Mouse (Mus musculus): ENCODE results near the gene Adamts14.

Adamts14 gene

DNA sequence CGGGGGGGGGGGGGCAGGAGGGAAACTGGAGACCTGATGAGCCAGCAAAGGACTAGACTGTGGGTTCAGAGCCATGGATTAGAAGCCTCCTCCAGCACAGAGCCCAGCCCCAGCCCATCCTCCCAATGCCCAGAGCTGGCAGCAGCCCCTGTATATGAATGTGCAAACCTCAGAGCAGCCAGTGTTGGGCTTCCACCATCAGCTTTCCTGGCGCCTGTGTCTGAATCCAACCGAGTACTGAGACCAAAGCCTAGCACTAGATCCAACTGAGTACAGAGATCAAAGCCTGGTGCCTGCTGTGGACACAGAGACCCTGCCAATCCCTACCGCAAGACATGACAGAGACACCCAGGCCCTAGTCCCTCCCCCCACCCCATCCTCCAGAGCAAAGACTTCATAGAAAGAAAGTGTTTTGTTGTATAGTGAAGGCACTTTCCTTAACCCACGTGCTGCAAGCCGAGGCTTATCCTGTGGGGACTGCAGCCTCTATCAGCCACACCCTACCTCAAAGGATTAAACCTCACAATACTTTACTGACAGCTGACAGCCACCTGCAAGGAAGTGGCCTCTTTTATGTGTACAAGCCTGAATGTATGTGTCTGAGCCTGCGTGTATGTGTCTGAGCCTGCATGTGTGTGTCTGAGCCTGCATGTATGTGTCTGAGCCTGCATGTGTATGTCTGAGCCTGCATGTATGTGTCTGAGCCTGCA lies 40.2 kb downstream of the Adamts14 start:
- DNase-seq (ENCODE audit: low spot score in 2 of 2), result no peak

DNA sequence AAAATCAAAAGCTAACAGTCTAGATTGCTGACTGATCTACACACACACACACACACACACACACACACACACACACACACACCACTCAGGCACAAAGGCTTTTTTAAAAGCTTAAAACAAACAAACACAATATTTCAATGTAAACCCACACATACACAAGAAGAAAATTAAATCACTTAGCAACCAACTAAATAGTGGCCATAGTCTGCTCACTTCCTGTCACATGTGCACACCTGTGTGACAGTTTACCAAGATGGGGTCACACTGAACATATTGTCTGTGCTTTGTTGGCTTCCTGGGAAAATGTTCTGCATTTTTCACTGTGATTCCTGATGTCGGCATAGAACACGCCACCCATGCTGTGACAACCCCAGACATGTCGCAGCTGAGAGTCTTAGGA lies 41.5 kb downstream of the Adamts14 start:
- no peak for DNase-seq (ENCODE audit: low spot score in 2 of 2)

DNA sequence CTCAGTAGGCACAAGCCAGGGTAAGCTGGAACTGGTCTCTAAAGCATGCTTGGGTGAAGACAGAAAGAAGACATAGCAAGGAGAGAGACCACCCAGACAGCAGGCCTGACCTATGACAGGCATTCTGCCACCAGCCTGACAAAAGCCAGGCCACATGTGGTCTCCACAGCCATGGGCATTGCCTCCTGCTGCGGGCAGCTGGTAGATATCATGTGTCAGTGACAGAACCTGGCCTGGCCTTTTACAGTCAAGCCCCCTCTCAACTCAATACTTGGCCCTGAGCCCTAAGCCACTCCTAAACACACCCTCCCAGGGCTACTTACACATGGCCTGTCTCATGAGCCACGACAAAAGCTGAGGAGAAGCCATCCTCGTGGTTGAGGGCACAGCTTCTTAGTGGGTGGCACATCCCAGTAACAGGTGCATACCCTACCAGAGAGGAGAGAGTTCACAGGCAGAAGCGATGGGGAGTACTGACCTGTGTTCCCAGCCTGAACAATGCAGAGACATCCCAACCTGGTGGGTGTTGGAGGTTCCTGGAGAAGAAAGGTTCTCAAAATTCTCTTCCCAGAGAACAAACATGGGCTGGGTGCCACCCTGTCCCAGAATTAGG lies 46.3 kb downstream of the Adamts14 start:
- no peak for DNase-seq (ENCODE audit: low spot score in 2 of 2)

DNA sequence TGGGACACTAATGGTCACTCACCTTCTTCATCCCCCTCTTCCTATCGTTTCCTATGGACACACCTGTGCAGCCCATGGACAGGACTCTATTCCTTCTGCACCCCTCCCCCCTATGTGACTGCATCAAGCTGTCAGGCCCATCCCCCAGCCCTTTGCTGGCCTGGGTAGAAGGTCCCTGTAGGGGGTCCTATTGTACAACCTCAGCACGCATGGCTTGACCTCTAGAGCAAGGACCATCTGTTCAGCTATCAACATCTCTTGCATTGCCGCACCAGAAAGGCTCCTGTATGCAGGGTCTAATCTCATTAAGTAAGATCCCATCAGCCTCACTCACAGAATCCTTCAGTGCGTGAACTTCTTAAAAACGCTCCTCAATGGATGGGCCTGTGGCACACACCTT lies 47.5 kb downstream of the Adamts14 start:
- DNase-seq (ENCODE audit: low spot score in 2 of 2), result no peak

DNA sequence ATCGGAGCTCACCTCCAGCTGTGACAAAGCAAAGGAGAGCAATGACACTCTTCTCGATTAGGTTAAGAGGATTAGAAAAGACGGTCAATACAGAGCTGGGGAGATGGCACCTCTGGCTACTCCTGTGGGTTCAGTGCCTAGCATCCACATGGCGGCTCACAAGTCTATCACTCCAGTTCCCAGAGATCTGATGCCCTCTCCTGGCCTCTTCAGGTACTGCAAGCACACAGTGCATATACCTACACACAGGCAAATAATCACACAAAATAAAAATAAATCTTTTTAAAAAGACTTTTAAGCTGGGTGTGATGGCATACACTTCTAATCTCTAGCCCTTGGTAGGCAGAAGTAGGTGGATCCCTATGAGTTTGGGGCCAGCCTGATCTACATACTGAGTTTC lies 53.9 kb downstream of the Adamts14 start:
- DNase-seq (ENCODE audit: low spot score in 2 of 2), result no peak

DNA sequence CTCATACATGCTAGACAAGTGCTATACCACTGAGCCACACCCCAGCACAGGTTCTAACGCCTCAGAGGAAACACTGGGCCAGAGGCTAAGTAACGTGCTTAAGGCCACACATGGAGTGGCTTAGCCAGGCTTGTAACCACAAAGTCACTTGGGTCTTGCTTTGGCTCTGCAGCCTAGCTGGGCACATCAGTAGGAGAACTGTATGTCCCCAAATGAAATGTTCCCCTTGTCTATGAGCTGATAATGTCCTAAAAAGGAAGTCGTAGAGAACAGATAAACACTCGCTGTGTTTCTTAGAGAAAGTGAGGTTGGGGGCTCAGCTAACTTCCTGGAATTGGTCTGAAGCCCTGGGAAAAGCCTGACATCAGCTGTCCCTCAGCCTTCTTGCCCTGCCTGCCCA lies 57.1 kb downstream of the Adamts14 start:
- DNase-seq (ENCODE audit: low spot score in 2 of 2), result no peak

DNA sequence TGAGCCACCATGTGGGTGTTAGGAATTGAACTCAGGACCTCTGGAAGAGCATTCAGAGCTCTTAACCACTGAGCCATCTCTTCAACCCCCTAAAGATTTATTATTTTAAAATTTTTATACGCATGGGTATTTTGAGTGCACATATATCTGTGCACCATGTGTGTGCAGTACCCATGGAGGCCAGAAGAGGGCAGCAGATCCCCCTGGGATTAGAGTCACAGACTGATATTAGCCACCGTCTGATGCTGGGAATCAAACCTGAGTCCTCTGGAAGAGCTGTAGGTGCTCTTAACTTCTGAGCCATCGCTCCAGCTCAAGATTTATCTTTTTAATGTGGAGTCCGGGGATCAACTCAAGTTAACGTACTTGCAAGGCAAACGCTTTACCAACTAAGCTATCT lies 57.6 kb downstream of the Adamts14 start:
- DNase-seq (ENCODE audit: low spot score in 2 of 2), result no peak

DNA sequence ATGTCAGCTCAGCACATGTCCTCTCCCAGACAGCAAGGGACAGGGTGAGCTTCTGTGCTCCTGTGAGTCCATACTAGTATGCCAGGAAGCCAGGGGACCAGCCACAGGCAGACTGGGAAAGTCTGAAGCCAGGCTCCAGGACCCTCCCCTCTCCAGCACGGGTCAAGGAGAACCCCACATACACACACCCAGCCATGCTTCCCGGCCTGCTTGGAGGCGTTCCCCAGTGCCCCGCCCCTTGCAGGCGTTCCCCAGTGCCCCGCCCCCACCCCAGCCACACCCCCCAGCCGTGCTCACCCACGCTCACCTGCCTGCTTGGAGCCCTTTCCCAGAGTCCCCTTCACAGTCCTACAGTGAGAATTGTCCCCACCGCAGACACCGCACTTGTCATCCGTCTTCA lies 60.4 kb downstream of the Adamts14 start:
- DNase-seq (ENCODE audit: low spot score in 2 of 2), result no peak

DNA sequence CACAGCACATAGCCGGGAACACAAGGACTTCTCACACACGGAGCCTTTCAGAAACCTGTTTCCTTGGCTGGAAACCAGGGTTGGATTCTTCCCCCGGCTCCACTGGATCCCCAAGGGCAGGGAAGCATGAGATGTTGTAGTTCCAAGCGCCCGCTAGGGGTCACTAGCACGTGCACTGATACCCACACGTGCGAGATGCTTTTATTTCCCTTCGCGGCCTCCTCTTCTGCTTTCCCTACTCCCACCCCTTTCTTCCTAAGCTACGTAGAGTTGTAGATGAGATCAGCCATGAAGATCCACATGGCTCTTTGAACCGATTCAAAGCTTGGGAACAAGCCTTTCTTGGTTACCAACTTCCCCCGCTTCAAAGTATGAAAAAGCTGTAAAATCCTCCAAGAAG lies 61.5 kb downstream of the Adamts14 start:
- DNase-seq (ENCODE audit: low spot score in 2 of 2), result peak in 1 of 2 experiments; percentile 44

DNA sequence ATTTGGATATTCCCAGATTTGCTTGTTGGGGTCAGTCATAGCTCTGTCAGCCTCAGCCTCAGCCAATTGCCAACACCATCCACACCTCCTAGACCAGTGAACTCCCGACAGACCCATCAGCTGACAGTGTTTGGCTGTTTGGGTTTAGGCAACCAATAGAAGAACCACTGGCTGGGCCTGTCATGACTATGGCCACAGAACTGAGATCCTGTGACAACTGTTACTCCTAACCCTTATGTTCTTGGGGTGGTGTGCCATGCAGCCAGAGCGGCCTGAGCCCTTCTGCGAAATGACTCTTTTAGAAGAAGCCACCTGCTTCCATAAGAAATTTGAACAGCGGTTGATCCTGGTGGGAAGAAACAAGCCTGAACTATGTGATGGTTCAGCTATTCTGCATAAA lies 62.1 kb downstream of the Adamts14 start:
- no peak for DNase-seq (ENCODE audit: low spot score in 2 of 2)

DNA sequence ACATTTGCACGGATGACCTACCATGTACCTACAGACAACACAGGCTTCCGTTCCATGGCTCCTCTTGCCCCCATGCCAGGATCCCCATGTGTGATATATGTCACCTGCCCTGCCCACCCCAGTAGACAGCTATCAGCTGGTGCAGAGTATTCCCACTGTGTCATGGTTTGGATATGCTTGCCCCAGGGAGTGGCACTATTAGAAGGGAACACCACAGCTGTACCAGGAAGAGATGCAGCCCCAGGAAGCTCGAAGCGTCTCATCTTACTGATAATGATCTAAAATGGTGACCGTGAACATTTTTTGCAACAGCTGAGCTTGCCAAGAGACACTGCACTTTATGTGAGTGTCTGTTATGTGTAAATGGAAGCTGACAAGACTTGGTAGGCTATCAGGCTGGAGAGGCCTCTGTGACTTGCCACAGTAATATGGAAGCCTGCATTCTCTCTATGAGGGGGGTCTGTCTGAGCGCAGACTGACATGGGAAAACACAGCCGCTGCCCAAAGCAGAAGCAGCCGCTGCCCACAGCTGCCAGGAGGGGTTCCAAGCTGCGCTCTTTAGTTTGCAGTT lies 65.0 kb downstream of the Adamts14 start:
- DNase-seq (ENCODE audit: low spot score in 2 of 2), result no peak

DNA sequence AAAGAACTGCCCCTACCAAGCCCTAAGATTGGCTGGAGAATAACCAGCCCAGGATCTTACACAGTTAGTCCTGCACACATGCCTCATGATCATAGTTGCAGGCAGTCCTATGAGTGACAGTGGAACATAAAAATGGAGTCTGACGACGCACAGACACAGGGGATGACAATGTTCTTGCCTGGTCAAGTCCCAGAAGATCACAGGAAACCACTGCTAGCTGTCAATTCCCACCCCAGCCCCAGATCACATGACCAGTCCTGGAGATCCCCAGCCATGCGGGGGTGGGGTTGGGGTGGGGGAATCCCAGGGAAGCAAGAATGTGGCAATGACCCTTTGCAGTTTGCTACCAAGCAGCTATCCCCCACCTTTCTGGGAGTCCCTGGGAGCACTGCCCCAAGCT lies 69.3 kb downstream of the Adamts14 start:
- DNase-seq (ENCODE audit: low spot score in 2 of 2), result no peak

DNA sequence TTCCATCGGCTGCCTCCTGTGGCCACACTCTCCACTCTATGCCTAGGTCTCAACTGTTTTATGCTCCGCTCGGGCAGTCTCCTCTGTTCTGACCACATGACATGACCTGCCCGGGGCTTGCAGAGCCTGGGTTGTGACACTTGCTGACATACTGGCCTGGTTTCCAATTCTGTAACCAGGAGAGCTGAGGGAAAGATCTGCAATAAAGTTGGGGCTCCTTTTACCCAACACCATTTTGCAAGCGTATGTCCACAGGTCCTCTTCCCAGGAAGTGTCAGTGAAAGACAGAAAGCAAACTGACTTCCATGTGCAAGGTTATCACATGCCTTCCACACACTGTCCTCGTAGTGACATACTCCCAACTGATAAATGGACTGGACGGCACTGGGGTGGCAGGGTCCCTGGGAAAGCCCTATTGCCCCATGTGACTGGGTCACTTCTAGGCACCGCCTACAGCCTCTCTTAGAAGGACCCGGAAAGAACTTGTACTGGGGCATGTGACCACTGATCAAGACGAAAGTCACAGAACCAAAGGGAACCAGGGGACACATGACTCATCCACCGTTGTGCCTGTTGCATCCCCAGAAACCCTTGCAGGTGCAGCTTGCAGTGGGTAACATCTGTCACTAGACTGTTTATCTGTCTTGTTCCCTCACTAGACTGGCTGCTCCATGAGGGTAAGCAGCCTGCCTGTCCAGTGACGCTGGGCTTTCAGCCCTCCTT lies 71.5 kb downstream of the Adamts14 start:
- no peak for DNase-seq (ENCODE audit: low spot score in 2 of 2)

DNA sequence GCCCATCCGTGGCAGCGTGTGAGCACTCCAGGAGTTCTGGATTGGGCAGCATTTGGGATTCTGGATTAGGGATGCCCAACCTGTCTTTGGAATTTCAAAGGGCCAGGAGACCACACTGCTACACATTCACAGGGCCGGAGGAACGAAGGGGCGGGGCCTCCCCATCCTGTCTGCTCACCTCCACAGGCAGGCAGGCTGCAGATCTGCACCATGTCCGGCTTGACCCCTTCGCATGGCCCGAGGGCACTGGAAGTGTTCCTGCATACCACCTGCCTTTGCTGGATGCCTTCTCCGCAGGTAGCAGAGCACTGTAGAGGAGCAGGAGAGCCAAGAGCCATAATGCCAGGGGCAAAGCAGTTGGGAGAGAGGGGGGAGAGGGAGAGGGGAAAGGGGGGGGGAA lies 72.2 kb downstream of the Adamts14 start:
- DNase-seq (ENCODE audit: low spot score in 2 of 2), result no peak

DNA sequence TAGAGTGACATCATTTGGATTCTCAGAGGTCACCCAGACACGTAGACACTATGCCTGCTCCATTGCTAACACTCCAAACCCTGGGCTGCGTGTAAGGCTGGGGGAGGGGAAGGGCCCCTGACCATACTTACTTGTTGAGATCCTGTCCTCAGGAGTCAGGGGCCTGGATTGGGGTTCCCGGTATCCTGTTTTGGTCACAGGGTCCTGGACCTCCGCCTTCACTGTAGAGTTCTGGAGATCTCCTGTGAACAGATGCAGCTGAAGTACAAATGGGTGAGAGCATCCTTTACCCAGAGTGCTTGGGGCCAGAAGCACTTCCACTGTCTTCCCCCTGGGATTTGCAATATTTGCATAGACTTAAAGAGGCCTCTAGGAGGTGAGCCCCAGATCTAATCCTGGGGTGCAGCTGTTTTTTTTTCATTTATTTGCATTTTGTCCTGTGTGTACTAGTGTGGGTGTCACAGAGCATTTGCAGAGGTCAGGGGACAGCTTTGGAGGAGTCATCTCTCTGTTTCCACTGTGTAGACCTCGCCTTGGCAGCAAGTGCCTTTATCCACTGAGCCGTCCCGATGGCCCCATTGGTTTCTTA lies 72.9 kb downstream of the Adamts14 start:
- no peak for DNase-seq (ENCODE audit: low spot score in 2 of 2)

DNA sequence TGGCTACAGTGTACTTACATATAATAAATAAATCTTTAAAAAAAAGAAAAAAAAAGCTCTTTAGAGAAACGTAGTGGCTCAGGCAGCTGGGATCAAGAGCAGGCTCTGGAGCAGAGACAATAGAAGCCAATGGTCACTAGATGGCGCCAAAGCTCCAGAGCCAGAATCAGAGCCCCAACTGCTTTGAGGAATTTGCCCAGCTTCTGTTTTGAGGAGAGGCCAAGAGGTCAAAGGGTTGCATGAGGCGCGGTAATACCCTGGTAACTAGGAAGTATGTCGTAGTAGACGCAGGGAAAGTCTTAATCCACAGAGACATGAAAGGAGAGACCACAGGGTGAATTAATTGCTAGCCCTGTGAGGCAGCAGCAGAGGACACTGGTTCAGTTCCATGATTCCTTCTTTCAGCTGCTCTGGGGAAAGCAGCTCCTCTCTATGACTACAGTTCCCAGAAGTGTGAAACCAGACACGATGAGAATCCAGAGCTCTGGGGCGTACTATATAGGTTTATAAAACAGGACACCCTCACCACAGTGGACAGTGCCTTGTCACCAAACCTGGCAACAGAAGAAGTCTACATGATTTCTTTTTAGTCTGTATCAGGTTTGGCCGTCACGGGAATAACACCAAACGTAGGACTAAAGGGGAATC lies 73.5 kb downstream of the Adamts14 start:
- DNase-seq (ENCODE audit: low spot score in 2 of 2), result peak in 1 of 2 experiments; percentile 72

DNA sequence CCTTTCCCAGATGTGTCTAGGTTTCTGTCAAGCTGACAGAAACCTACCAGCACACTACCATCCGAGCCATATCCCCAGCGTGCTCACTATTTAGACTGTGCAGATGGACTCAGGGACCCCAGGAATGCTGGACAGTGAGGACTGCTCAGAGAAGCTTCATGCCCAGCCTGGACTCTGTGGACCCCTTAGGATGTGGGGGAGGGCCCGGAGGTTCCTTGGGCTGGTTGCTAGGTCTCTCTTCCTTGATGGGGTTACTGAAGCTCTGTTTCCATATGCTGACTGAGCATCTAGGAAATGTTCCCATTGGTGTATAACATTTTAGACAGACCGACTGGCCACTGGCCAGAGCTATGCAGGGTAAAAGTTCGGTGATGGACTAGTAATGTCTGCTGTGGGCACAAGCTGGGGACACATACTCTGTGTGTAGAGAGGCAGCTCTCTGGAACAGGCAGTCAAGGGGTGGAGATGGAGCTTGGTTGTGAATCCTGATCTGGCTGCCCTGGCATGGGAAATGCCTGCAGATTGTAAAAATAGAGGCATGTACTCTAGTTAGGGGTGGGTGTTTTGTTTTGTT lies 77.4 kb downstream of the Adamts14 start:
- DNase-seq (ENCODE audit: low spot score in 2 of 2), result no peak

DNA sequence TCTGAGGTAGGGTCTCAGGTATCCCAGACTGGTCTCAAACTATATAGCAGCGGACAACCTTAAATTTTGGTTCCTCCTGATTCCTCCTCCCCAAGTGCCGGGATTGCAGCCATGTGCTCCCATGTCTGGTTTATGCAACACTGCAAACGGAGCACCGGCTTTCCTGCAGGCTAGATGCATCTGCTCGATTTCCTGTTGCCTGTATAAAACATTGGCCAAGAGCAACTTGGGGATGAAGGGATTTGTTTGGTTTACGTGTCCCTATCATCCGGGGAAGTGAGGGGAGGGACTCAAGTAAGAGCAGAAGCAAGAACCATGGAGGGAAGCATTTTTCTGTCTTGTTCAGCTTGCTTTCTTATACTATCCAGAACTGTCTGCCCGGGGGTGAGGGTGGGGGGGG lies 78.0 kb downstream of the Adamts14 start:
- no peak for DNase-seq (ENCODE audit: low spot score in 2 of 2)

DNA sequence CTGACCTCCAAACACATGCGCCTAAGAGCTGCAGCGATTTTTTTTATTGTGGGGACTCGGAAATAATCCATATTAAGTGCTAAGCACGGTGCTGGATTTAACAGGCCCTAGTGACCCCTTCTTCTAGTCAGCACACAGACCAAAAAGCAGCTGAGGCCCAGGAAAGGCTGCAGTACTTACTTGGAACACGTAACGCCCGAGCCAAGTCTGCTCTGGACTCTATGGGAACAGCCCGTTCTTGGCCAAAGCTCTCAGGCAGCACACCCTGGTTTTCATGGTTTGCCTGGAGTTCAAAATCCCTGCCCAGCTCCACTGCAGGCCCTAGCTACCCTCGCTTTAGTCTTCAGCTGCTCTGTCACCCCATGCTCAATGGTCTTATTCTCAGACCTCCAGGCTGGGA lies 78.6 kb downstream of the Adamts14 start:
- no peak for DNase-seq (ENCODE audit: low spot score in 2 of 2)

DNA sequence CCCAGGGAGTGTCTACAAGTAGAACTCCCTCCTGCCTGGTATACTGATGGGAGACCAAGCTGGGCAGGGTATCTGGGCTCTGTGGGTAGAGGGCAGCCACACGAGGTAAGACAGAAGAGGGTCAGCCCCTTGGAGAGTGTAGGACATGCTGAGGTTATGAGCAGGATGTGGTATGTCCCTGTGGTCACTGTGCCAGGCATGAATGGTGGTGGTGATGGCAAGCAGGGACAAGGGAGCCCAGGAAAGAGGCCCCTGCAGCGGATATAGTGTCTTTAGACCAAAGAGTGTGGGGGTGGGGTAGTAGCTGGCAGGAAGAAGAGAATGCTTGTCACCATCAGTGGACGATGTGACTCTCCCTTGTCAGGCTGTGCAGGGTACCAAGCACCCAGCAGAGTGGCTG lies 85.2 kb downstream of the Adamts14 start:
- no peak for DNase-seq (ENCODE audit: low spot score in 2 of 2)

DNA sequence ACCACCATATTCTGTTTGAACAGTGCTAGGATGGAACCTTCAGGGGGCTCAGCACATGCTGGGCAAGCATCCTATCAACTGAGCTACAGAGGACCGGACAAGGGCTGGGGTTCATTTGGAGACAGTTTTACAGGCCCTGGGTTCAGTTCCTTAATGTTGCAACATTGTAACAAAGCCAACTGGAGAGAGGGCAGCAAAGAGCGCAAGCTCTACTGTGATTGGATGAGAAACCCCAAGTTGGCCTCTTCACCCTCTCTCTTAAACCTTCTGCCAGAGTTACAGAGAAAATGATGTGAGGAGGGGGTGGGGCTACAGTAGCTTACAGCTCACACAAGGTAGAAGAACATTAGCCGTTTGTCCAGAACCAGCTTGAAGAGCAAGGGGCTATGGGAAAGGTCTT lies 86.2 kb downstream of the Adamts14 start:
- DNase-seq (ENCODE audit: low spot score in 2 of 2), result no peak

DNA sequence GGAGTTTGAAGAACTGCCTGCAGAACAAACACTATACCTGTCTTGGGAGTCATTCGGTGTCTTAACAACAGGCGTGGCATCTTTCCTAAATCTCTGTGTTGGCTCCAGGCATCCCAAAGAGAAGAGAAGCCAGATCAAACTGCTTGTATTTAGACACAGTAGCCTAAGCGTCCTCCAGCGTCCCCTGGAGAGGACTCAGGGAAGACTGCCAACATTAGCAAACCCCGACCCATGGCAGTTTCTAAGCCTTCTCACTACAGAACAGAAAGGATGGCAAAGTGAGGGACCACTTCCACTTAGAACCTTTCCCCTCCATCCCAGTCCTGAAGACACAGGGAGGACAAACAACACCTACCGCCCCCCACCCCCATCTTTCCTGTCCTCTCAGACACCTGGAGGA lies 93.3 kb downstream of the Adamts14 start:
- no peak for DNase-seq (ENCODE audit: low spot score in 2 of 2)

All from left cerebral cortex, adult 9 months (tissue).